Mouse (Mus musculus): ENCODE data around the gene Hoxb6. TPM values are rescaled to one million over a fixed set of nuclear protein-coding genes. Genes with fewer than 3 reads are reported as not detected.

Gene Hoxb6
- total RNA-seq, 2 experiments from 2014 or later = not detected

DNA sequence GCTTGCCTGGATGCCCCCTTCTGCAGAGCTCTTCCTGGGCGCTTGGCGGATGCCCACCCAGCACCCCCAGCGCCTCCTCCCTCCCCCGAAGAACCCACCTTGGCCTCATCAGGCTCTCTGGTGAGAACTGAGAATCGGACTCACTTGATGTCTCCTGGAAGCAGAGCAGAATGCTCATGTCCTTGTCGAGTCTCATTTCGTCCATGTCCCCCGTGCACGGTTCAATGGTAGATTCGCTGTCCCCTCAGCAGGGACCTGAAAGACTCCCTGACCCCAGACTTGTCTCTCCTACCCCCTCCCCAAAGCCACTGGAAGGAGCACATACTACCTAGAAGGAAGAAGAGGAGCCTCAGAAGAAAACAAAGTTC is 8.8 kb downstream of the Hoxb6 start:
- no peak for DNase-seq

- peak in 1 of 2 experiments; percentile 67 for DNase-seq
These were observed 9.6 kb downstream of the Hoxb6 start for GRCm38 (mm10) chr11:96301837-96302236.

DNA sequence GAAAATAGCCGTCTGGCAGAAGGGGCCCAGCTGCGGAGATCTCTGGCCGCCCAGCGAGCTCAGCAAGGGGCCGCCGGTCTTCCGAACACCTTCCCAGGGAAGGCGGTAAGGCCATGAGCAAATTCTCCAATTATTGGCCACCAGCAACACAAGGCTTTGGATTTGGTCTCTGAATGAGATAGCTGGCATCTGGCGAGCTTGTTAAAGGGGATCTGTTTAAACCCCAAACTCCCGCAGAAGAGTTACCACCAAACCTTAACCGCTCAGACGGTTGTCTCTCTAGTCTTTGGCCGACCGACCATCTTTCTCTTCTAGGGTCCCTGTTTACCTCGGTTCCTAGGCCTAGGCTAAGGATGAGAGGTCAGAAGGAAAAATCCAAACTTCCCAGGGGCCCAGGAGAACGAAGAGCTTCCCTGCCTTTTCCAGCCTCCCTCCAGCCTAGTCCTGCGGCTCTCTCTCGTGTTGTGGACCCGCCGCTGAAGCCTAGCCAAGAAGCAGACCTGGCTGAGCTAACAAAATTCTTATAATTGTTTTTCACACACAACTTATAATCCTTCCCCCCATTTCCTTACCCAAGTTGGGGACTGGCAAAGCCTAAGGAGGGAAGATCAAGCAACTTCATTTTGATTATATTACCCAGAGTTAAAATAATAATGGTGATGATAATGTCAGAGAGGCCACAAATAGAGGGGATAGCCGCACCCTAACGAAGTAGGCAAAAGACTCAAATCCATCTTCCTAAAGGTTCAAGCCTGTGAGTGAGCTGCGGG is 10.3 kb downstream of the Hoxb6 start:
- DNase-seq = no peak

DNA sequence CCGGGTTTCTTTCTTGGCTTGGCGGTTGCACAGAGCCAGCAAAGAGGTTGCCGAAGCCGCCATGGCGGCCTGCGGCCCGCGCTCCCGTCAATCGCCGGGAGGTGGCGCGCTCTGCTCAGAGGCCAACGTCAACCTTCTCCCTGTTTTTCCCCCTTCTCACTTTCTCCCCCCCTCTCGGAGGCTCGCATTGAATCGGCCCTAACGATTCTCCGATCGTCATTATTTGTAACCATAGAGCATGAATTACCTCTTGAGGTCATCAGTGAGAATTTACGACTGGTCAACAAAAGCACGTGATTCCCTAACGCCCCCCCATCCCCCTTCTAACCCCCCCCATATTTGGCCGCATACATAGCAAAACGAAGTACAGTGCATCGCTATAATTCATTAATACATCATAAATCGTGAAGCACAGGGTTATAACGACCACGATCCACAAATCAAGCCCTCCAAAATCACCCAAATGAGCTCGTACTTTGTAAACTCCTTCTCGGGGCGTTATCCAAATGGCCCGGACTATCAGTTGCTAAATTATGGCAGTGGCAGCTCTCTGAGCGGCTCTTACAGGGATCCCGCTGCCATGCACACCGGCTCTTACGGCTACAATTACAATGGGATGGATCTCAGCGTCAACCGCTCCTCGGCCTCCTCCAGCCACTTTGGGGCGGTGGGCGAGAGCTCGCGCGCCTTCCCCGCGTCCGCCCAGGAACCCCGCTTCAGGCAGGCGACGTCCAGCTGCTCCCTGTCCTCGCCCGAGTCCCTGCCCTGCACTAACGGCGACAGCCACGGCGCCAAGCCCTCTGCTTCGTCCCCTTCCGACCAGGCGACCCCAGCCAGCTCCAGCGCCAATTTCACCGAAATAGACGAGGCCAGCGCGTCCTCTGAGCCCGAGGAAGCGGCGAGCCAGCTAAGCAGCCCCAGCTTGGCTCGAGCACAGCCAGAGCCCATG is 11.1 kb downstream of the Hoxb6 start, which contains the start of gene Hoxb5:
TSS of gene Hoxb5 (plus strand) at position 186 of the 949 bp plus-strand sequence.
- DNase-seq = no peak

- DNase-seq = no peak
These were observed 12.3 kb downstream of the Hoxb6 start for GRCm38 (mm10) chr11:96304381-96305195.

GRCm38 (mm10) chr11:96305505-96306182 is 13.4 kb downstream of the Hoxb6 start:
- no peak for DNase-seq

- no peak for DNase-seq
These were observed 14.1 kb downstream of the Hoxb6 start for GRCm38 (mm10) chr11:96306183-96306907.

GRCm38 (mm10) chr11:96306908-96307269 is 14.6 kb downstream of the Hoxb6 start:
- no peak for DNase-seq

- DNase-seq = no peak
These were observed 16.5 kb downstream of the Hoxb6 start for GRCm38 (mm10) chr11:96308763-96309162.

- no peak for DNase-seq
These were observed 17.0 kb downstream of the Hoxb6 start for GRCm38 (mm10) chr11:96309288-96309687.

- DNase-seq = no peak
These were observed 18.1 kb downstream of the Hoxb6 start for GRCm38 (mm10) chr11:96310183-96310938.

GRCm38 (mm10) chr11:96311097-96311496 is 18.8 kb downstream of the Hoxb6 start:
- no peak for DNase-seq

- no peak for DNase-seq
These were observed 19.5 kb downstream of the Hoxb6 start for GRCm38 (mm10) chr11:96311520-96312417.

DNA sequence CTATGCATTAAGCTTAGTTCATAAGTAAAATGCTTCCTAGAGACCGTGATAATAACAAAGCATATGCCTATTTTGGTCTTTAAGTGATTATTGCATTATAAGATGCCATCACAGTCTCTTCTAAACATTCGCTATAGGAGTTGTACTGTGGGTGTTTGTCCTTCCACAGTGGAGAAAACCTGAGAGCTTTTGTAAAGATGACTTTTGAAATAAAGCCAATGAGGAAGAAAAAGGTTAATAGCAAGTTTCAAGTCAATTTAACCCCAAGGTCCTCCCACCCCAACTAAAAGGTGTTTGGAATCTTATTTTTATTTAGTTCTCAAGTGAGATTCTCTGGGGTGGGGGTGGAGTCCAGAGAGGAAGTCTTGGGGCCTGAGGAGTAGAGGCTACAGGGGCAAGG is 20.9 kb downstream of the Hoxb6 start:
- no peak for DNase-seq

DNA sequence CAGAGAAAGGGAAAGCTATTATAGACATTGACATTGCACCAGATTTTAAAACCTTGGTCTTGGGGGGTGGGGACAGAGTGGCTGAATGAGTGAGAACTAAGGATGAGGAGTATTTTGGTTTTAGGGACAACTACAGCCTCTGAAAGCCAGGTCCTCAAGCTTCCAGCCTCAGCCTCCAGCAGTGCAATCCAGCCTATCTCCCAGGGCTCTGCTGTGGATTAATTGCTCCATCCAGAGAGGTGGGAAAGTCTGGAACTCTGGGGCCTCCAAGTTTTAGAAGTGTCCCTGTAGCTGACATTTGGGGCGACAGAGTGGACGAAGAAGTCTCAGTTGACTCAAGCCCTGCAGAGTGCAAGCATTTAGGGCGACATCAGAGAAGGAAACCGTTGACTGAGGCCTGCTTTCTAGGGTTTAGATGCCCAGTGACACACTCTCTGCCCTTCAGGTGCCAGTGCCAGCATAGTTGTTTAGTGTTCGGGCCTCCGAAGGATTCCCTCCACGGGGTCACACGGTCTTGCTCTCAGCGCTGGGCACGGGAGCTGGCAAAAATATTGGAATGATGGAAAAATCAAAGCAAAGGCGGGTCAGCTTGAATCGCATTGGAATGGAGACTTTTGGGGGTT is 21.6 kb downstream of the Hoxb6 start:
- no peak for DNase-seq

DNA sequence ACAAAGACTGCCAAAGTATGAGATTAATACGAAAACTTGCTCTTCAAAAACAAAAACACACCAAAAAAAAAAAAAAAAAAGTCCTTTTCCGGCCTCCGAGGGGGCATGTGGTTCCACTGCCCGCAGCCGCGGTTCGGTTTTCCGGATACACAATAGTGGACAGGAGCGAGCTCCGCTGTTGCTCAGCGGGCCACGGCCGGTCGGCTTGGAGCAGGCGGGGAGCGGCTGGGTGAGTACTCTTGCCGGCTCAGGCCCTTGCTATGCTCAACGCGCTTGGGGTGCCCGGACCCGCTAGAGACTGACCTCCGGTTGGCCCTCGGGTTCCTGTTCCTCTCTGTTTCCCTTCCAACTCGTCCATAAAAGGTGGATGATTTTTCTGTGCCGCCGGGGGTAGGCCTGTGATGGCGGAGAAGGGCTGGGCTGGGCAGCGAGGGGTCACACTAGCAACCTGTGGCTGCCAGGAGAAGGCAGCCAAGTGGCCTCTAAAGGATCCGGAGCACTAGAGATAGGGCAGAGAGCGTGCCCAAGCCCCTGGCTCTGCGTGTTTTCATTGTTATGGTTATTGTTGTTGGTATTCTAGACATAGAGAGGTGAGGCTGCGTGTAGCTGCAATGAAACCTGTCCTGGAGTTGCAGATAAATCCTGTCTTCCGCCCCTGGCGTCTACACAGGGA is 22.5 kb downstream of the Hoxb6 start:
- DNase-seq = no peak

- no peak for DNase-seq
These were observed 23.0 kb downstream of the Hoxb6 start for GRCm38 (mm10) chr11:96315344-96315681.

Measured in layer of hippocampus, postnatal 36 days (tissue).